Mouse (Mus musculus): ENCODE data around the gene Efcab2. TPM values are rescaled to one million over a fixed set of nuclear protein-coding genes. Genes with fewer than 3 reads are reported as not detected.

Gene Efcab2
- polyA plus RNA-seq (2012; rRNA removed), result 0.74 and 0.94 TPM in 2 replicates

GRCm38 (mm10) chr1:178405951-178406711, at the start of gene Efcab2:
Gene Efcab2, plus strand, starts transcription at chr1:178406085.

GRCm38 (mm10) chr1:178528431-178529351, 122.8 kb downstream of the Efcab2 start, which contains the start of gene Kif26b:
Gene Kif26b, plus strand, starts transcription at chr1:178529125.

Other genes with a start within 250 kb of the Efcab2 start
- 3.8 and 4.3 TPM in 2 replicates for gene Desi2, start 218.7 kb upstream of the Efcab2 start, polyA plus RNA-seq (2012; rRNA removed)
- 51.7 and 54.3 TPM in 2 replicates for gene Cox20, start 87.0 kb upstream of the Efcab2 start, polyA plus RNA-seq (2012; rRNA removed)
- 217 TPM in 2 replicates for gene Hnrnpu, start 68.3 kb upstream of the Efcab2 start, polyA plus RNA-seq (2012; rRNA removed)
- gene Kif26b, start 123.0 kb downstream of the Efcab2 start, polyA plus RNA-seq (2012; rRNA removed), result 0.03 and 0.09 TPM in 2 replicates